20 mouse cellular contexts compared by ENCODE assay signal in genomic region chr14:14030621-14031020, GRCm38 (mm10).
"Had no signal": no experiment of that assay in that cellular context is flagged by ENCODE, and none has a peak within 500 bp of the region (broad histone marks: within the 10 kb centered on the region; RNA-seq: fewer than 3 reads in every experiment).

No protein-coding gene starts in this region.

- H3K9ac ChIP-seq: liver, embryonic 13.5 days; lung, embryonic 15.5 days; stomach, embryonic 15.5 days had no signal

- H3K4me2 ChIP-seq: liver, embryonic 13.5 days; lung, embryonic 15.5 days; midbrain, embryonic 11.5 days; stomach, embryonic 15.5 days had no signal

- H3K9me3 ChIP-seq: liver, embryonic 13.5 days; lung, embryonic 15.5 days; megakaryocyte, embryonic 14.5 days; stomach, embryonic 15.5 days had no signal

- H3K4me1 ChIP-seq: lung, embryonic 15.5 days; stomach, embryonic 15.5 days had no signal

- ATAC-seq: intestine, embryonic 16.5 days had no signal

- H3K27ac ChIP-seq: layer of hippocampus, adult 2 months; liver, embryonic 13.5 days; lung, embryonic 15.5 days; macrophage; stomach, embryonic 15.5 days had no signal

- H3K27me3 ChIP-seq: liver, embryonic 13.5 days; lung, embryonic 15.5 days; megakaryocyte, embryonic 14.5 days; stomach, embryonic 15.5 days had no signal

- DNase-seq: kidney, adult 18-20 months; kidney, adult 9 months; kidney, postnatal 14 days; kidney, postnatal 4 days; layer of hippocampus, adult 9-11 months; liver, embryonic 13.5 days; lung, adult 18-20 months; lung, postnatal 14 days; midbrain, embryonic 14.5 days; right cerebral cortex, adult 18-20 months; right cerebral cortex, postnatal 14 days; right cerebral cortex, postnatal 4 days; thymus, postnatal 25 days had no signal

- H3K4me3 ChIP-seq: layer of hippocampus, adult 2 months; liver, embryonic 13.5 days; lung, embryonic 15.5 days; megakaryocyte, embryonic 14.5 days; stomach, embryonic 15.5 days had no signal
